Mouse (Mus musculus) layer of hippocampus, adult 9-11 months (tissue): ENCODE measurements around the gene Mbd5.

Experiments used
- DNase-seq: peaks from one replicate; pipeline ENCODE4 v3.0.0; 2022

Mbd5 gene

DNA sequence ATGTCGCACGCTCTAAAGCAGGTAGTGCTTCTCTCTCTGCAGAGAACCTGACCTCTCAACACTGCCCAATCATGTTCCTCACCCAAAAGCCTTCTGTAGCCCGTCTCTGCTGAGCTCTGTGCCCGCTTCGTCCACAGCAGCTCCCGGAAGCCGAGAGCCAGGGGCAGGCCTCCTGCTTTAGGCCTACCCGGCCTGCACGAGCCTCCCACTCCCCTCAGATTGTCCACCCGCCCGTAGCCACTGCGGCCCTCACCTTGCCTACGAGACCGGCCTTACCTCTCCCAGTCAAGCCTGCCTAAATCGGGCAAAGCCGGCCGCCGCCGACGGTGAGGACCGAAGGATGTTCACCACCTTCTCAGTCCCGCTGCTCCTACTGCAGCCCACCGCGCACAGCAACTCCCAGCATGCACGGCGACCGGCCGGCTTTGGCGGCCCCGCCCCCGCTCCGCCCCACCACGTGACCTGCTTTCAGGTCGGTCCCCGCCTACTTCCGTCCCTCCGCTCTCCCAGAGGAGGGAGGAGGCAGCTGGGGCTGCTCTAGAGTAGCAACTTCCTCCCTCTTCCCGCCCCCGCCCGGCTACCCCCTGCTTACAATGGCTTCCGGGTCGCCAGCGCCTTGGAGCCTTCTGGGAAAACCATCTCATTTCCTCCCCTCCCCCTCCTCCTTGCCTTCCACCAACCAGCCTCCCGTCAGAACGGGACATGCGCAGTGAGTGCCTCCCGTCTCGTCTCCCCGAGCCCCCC is at the start of gene Mbd5:
Gene Mbd5, plus strand, starts transcription at position 668 of the 744 bp plus-strand sequence.
- peak; percentile 99 for DNase-seq

DNA sequence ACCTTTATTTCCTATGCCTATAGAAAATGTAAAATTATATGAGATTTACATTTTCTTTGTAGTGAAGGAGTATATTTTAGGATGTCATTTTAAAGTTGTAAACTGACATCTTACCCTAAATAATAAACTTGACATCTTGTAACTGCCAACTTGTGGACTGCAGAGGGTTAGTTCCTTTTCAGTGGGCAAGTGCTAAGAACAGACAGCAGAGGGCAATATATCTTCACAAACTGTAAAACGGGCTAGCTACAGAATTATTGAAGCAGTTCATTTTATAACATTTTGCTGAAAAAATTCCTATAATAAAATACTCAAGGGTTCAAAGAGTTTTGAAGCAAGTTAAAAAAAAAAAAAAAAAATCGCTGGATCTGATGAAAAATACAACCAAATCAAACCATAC is 40.4 kb upstream of the Mbd5 start:
- no peak for DNase-seq

DNA sequence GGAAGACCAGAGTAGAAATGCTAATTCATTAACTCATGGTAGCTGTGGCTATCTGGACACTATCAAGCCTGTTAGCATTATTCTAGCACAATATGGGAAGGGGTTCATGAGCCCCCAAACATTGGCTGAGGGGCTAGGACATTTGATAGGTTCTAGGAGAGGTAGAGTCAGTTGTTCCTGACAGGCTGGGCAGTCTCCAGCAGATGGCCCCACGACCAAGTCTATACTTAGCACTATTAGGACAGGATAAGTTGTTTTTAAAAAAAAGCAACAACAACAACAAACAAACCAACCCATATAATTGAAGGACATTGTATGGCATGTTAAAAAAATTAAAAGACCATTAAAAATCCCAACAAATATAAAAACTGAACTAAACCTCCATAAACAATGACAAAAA is 35.1 kb upstream of the Mbd5 start:
- no peak for DNase-seq

DNA sequence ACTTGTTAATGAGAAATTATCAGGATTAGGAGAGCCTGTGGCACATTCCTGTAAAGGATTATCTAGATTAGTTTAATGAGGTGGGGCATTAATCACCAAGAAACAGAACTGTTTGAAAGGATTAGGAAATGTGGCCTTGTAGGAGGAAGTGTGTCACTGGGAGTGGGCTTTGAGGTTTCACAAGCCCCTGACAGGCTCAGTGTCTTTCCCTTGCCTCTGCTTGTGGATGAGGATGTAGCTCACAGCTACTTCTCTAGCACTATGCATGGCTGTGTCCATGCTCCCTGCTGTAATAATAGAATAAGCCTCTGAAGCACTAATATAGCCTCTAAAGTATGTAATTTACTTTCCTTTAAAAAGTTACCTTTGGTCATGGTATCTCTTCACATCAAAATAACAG is 33.5 kb upstream of the Mbd5 start:
- no peak for DNase-seq

DNA sequence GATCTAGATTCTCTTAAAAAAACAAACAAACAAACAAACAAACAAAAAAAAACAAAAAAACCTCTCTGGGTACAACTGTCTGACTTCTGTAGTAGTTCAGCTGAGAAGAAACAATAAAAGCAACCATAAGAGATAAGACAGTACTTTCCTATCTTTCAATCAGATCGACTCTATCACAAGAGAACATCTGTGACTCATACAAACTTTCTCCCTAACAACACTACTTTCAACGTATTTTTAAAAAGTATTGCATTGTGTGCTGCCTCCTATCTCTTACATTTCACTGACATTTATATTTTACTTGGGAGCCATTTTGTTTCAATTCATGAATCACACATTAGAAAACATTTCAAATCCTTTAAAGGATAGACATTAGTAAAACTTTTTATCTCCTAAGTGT is 14.2 kb upstream of the Mbd5 start:
- DNase-seq = no peak

DNA sequence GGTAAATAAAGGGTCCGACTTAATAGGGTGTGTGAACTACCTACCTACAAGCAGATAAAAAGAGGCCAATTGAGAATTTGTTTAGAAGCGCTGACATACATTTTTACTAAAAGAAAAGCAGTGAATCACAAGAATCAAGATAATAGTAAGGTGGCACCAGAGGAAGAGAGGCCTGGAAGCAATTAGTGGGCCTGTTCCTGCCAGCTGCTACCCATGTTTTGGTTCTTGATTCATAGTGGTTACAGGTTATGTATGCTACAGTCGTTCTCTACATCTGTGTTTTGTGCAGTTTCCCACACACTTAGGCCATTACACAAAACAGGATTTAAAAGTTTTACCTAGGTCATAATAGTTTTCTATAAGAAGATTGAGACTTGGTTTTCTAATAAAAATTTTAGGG is 1.5 kb upstream of the Mbd5 start:
- DNase-seq = no peak

DNA sequence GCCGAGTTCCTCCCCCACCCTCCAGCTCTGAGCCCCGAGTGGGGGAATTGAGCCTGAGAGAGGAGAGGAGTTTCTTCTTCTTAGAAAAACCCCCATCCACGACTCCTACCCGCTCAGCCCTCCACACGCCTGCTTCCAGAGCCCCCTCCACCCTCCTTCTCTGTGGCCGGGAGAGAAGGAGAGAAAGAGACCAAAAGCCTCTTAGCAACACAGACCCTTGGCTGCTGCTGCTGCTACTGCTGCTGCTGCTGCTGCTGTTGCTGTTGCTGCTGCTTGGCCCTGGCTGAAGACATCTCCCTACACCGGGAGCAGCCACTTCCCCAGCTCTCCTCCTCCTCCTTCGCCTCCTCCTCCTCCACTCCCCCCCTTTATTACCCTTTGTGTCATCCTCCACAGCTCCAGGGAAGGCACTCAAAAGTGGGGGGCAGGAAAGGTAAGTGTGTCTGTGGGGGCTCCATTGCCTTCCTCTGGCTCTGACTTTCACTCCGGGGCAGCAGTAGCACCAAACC is 489 bp downstream of the Mbd5 start:
- no peak for DNase-seq

DNA sequence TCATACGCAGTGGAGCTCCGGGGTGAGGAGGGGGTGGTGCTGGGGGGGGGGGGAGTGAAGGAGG is 776 bp downstream of the Mbd5 start, which contains the start of gene Orc4:
Gene Orc4, minus strand, starts transcription at position 26 of the 64 bp plus-strand sequence.
- DNase-seq = no peak

DNA sequence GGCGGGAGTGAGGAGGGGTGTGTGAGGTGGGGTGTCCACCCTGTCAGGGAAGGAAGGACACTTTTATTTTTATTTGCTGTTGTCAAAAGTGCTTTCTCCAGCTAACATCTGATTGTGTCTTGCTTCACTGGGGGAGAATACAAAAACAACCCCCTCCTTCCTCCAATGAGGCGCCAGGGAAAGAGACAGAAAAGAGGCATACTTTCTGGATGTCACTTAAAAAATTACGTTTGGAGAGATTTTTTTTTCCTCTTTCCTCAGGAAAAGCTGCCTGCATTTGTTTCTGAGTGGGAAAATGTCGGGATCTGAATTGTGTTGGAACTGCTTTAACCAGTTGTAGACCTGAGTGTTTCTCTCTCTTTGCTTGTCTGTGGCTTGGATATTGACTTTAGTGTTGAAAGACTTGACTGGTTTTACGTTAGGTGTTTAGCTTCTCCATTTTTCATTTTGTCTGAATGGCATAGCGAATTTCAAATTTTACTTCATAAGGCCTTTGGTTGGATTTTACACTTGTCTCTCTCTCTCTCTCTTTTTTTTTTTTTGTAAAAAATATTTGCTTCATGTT is 1.1 kb downstream of the Mbd5 start:
- no peak for DNase-seq

DNA sequence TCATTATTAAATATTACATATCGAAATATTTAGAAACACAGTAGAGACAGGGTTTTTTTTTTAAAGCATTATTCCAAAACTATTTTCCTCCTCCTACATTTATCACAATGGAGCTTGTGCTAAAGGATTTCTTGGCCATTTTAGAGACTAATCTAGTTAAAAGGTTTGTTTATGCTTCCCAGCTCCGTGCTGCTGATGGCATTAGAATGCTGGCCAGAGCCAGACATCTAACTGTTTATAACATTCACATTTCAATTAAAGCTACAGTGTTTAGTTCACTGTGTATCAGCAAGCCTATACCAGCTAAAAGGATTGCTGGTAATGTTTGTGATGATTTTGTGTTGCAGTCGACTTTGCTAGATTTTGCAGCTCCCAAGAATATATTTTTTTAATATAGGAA is 7.3 kb downstream of the Mbd5 start:
- DNase-seq = no peak

DNA sequence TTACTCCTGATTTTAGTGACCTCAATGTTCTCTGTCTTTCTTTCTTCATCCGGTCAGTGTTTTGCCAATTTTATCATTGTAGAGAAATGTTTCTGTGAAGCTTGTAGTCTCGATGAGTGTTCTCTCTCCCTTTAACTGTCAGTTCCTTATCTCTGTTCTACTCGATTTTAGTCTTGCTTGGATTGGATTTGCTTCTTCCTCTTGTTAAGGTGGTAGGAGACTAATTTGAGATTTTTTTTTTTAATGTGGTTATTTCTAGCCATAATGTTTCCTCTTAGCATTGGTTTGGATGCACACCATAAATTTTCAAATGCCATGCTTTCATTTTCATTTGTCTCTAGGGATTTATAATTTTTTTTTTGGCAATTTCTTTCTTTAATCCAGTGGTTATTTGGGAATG is 29.6 kb downstream of the Mbd5 start:
- DNase-seq = no peak

DNA sequence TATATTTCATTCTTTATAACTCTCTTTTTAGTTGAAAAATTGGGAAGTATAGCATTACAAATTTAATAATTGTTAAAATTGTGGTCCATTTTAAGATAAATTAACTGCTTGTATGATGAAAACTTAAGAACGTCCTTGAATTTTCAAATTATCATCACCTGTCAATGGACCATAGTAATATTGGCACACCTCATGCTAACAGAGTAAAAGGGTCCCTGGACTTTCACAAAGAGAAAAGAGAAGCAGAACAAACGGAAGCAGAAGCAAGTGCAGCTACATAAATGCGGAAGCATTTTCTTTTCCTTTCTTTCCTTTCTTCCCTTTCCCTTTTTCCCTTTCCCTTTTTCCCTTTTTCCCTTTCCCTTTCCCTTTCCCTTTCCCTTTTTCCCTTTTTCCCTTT is 41.0 kb downstream of the Mbd5 start:
- no peak for DNase-seq

DNA sequence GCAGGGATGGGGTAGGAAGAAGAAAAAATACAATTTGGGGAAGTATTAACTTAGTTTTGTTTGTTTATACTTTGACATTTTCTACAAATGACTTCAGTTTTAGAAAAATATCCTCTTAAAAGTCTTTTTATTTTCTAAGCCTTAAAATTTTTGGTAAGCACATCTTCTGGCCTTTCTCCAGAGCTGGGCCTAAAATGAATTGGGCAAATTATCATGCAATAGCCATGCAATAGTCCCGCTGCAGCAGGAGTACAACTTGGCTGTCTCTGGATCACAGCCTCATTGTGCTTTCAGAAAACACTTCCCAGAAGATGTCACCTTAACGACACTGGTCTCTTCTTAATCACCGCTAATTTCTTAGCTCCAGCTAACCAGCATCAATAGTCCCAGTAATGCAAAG is 91.2 kb downstream of the Mbd5 start:
- DNase-seq = no peak

DNA sequence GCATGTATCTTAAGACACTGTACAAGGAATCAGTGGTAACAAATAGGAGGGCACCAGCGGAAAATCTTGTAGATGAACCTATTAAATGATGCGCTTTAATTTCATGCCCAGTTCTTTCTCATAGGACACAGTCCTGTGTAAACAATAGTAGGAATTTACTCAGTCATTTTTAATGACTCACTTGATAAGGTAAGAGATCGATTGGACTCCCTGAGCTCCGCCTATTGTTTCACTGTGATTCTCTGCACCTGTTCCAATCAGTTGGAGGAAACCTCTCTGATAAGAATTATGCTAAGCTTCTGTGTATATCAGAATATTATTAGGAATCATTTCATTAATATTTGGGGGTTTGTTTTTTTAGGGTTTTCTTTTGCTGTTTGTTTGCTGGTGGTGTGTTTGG is 100.7 kb downstream of the Mbd5 start:
- DNase-seq = no peak

DNA sequence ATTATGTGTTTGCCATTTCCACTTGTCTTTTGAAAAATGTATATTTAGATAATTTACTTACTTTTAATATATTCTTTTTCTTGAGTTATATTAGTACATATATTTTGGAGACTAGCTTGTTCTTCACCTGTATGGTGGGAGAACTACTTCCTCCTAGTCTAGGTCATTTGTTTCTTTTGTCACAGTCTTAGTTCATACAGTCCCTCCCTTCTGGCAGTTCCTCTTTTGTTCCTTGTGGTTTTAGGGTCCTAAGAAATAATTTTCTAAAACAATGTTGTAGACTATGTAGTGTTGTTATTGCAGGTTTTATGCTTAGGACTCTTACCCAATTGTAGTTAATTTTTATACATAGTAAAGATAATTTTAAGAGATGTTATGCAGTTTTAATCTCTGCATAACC is 118.6 kb downstream of the Mbd5 start:
- no peak for DNase-seq

DNA sequence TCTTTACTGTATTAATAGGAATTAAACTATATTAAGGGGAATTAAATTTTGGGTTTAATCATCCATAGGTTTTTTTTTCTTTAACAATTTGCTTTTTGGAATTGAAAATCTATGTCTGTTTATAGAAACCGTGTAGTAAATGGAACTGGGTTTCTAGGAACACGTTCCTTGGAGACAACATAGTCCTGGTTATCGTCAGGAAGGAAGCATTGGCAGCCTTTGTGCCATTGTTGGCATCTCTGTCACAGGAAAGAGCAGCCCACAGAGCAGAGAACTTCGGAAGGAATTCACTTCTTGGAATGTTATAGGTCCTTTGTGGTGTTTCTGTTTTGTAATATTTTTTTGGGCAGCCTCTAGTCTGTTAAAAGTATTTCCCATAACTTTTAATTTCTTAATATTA is 135.7 kb downstream of the Mbd5 start:
- DNase-seq = no peak

DNA sequence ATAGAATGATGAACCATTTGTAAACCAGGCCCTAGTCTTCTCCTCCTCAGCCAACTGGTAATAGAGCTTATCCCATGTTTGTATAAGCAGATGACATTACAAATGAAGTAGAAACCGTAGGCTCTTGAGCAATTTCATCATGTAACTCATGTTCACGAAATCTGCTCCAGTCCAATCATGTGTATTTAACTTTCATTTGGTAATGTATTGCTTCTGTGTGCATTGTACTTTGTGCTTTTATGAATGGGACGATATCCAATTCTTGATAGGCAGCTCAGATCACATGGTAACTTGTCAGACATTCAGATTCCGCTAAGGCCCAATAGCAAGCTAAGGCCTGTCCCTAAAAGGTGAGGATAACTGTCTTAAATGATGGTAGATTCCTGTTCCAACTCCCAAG is 141.5 kb downstream of the Mbd5 start:
- no peak for DNase-seq

DNA sequence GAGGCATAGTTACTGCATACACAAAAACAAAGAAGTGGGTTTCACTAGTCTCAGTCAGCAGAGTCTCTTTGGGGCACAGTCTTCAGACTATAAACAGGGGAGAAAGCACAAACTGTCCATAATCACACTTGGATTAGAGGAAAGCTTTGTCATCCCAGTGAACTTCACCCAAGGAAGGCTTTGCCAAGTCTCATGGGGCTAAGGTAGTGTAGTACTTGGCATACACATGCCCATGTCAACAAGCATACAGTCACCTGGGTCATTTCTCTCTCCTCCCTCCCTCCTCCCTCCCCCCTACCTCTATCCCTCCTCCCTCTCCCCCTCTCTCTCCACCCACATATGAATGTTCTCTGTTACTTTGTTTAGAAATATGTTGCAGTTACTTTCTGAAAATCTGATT is 147.5 kb downstream of the Mbd5 start:
- DNase-seq = no peak

DNA sequence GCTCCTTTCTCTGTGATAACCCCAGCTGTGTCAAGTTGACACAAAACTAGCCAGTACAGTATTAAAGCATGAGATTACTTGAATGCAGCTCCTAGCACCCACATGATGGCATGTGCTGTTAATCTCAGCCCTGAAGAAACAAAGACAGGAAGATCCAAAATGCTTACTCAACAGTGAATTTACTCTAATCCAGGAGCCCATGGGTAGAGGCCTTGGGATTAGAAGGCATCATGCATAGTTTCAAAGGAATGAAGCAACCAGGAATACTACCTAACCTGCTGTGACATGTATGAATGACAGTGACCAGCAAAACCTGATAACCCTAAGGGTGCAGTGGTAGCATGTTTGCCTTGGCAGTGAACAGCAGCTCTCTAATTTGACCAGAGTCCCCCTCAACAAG is 159.6 kb downstream of the Mbd5 start:
- no peak for DNase-seq

DNA sequence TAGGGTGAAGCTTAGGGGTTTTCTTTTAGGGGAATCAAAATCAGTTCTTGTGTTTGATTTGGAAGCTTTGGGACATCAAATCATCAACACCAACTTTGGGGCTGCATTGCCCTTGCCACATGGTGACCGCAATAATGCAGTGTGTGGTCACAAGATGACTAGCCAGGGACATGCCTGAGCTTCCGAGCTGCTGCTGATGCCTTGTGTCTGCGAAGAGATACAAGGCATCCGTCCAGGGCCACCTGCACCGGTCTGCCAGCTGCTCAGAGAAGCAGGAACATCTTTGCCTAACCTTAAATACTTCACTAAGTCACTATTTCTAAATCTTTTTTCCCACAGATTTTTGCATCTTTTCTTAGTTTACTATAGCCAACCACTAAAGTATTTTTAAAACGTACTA is 170.6 kb downstream of the Mbd5 start:
- peak; percentile 5 for DNase-seq

DNA sequence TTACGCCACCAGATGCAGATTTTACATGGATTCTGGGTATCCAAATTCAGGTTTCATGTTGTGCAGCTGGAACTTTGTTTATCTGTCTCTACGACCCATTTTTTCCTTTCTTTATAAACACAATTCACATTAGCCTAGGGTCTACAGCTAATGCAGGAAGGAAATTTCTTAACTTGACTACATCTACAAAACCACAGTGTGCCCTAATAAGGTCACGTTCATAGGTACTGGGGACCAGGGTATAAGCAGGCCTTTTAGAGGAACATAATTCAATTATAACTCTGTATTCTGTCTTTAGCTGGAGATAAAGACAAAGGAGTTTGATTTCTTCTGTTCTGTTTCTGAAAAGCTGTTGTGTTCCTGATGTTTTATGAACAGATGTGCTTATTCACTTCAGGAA is 172.3 kb downstream of the Mbd5 start:
- no peak for DNase-seq

DNA sequence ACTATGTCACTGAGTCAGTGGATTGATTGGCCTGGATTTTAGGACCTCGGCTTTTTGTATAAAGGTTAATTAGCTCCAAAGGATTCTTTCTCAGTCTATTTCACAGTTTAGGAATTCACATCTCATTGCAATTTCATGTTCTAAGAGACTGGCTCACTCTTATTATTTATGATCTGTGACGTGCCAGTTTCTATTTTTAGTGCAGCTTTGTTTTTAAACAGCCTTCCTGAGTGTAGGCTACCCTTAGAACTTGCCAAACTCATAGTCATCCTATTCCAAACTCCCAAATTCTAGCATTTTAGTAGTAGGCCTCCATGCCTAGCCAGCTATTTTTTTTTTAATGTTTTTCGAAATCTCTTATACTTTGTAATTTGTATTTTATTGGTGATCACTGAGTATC is 192.9 kb downstream of the Mbd5 start:
- no peak for DNase-seq

DNA sequence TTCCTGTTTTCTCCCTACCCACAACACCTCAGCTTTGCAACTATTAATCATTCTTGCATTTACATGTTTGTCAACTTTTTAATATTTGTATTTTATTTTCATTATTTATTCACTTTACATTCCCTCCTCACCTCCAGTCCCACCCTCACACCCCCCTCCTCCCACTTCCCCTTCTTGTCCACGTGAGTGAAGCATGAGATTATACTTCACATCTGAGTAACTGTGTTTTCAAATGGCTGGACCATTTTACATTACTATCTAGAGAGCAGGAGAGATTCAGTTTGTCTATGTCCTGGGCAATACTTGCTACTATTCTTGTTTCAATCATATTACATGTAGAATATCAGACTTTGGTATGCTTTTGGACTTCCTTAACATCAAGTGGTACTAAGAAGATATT is 204.3 kb downstream of the Mbd5 start:
- no peak for DNase-seq

DNA sequence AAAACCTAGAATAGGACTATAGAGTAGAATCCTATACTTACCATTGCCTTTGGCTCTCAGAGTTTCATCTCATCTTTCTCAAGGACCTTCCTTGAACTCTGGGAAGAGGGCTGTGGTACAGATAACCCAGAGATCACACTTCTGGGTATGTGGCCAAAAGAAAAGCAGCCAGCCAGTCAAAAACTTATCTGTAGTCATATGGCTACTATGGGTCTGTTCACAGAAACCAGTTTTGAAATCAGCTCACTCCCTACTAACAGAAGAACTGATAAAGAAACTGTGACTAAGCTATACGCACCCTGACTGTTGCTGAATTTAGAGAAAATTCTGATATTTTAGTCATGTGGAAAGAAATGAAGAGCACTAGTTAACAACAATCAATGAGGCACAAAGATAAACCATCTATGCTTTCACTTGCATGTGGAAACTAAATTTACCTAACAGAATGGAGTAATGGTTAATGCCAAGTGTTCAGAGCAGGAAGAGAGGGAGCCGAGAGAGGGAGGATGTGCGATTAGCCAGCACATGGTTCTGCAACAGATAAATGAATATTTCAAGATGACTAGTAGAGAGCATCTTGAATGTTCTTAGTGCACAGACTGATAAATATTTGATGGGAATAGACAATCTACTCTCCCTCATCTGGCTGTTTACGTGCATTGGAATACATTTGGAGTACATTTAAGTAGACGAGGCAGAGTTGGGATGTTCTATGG is 211.1 kb downstream of the Mbd5 start:
- no peak for DNase-seq

DNA sequence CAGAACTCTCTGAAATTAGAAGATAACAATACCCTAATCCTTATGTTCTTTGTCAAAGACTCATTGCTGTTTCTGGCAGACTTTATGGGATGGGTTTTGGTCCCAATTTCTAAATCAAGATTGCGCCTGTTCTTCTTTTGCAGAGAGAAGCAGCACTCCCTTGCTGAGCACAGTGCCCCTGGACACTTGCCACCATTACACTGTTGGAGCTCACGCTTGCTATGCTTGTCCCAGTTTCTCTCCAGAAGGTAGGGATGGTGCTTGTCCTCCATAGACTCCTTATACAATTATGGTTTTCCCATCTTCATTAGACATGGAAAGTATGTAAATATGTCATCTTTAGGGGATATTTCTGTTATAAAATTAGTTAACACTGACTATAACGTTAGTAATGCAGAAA is 220.5 kb downstream of the Mbd5 start:
- no peak for DNase-seq
